Mouse (Mus musculus): Measurements from ENCODE around the gene Sst. TPM values are rescaled to one million over a fixed set of nuclear protein-coding genes. Genes with fewer than 3 reads are reported as not detected.
"Not testable (repeated sequence)": the region's sequence is repeated elsewhere in the genome, so short reads cannot be mapped to it uniquely, and the experiment has no call there.

Sst gene
- total RNA-seq (2021) = 100 to 1,000 TPM; 425 to 485 TPM

- no peak for DNase-seq (ENCODE audit: extremely low spot score in 1 of 2, low spot score in 1 of 2)
These were observed at the start of gene Sst for GRCm38 (mm10) chr16:23890636-23891035. Sst (minus strand) TSS chr16:23890958.

DNA sequence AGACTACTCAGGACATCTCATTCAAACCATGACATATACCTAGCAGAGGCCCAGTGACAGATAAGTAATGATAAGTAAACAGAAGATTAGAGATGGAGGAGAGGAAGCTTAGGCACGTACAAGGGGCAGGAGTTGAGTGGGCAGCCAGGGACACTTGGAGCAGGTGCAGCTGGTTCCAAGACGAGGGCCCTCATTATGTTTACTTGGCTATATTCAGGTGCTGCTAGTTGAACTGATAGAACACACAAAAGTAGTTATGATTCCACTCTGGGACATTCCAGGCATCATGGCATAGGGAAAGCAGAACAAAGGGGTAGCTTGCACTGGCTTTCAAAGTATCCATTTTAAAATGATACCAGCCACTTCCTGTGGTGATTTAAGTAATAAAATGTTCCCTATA lies 43.6 kb upstream of the Sst start:
- DNase-seq (ENCODE audit: extremely low spot score in 1 of 2, low spot score in 1 of 2) = no peak

DNA sequence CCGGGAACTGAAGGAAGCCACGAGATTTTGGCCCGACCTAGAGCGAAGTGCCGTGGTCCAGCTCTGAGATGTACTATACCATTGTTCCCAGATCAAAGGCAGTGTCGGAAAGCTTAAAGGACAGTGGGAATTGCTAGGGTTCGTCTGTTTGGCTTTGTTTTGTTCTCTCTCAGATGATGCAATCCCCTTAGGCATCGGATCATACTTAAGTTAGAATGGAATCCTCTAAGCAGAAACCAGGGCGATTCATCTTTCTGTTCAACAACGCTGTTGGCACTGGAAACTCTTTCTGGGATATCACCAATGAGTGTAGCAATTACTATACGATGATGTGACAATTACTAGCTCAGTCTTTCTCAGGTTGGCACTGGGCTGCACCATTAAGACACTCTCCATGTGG lies 41.5 kb upstream of the Sst start, which contains the start of gene Rtp2:
Rtp2 (minus strand) TSS at position 101 of the 400 bp plus-strand sequence.
- no peak for DNase-seq (ENCODE audit: extremely low spot score in 1 of 2, low spot score in 1 of 2)

DNA sequence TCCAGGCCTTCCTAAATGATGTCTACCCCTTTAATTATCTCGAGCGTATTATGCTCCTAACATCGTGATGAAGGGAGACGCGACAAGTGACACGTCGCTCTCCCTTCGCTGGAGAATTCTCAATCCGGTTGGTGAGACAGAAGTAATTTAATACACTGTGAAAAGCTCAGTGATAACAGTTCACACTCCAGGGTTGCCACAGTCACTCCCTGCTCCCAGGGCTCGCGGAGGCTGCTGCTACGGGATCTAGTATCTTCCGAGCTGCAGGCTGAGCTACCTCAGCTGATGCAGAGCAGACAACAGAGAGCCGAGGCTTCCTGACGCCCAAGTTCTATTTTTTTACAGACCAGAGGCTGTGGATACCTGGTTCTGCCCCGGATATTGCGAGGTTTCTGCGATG lies 40.5 kb upstream of the Sst start:
- no peak for DNase-seq (ENCODE audit: extremely low spot score in 1 of 2, low spot score in 1 of 2)

GRCm38 (mm10) chr16:23930426-23931073 lies 39.8 kb upstream of the Sst start:
- no peak for DNase-seq (ENCODE audit: extremely low spot score in 1 of 2, low spot score in 1 of 2)

DNA sequence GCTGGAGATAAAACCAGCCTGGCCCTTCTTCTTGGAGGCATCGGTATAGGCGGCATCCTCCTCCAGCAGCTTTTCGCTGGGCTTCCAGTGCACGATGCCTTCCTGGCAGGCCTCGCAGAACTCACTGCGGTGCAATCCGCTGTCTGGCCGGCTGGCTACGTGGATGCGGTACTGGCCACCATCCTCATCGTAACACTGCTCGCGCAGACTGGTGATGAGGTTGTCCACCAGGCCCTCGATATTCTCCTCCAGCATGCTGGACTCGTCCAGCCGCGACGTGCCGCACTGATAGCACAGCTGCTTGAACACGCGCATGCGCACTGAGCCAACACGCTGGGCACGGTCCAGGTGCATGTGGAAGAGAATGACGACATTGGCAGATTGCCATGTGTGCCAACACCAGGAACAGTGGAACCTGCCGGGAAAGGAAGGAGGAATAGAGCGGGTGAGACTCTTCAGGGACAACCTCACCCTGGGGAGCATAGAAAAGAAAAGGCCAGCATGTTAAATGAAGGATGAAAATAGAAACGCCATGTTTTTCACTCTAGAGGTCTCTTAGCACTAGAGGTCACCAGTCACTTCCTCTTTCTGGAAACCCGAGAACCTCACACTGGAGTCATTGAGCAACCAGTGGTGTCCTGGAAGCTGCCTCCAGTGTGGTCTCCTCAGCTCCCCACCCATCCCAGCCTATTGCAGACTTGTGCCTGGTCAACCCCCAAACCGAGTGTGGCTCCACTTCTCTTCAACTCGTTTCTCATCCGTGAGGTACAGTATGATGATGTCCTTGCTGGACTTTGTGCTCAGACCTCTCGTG lies 36.8 kb upstream of the Sst start:
- DNase-seq (ENCODE audit: extremely low spot score in 1 of 2, low spot score in 1 of 2) = no peak

DNA sequence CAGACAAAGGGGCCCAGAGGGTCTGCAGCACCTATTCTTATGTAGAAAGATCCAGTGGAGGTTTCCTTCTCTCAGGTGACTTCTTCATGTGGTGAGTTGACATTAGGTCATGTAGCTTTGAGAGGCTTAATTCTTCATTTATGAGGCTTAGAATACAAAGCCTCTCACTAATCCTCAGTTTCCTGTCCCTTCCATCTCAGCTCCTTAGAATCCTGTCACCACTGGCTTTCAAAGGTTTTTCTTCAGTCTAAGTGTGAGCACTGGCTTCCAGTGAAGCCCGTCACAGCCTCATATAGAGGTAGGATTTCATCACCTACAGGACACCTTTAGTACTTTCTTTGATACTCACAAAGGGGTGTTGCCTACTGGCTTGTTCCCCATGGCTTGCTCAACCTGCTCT lies 32.1 kb upstream of the Sst start:
- no peak for DNase-seq (ENCODE audit: extremely low spot score in 1 of 2, low spot score in 1 of 2)

GRCm38 (mm10) chr16:23921697-23922096 lies 30.9 kb upstream of the Sst start:
- DNase-seq (ENCODE audit: extremely low spot score in 1 of 2, low spot score in 1 of 2) = no peak

DNA sequence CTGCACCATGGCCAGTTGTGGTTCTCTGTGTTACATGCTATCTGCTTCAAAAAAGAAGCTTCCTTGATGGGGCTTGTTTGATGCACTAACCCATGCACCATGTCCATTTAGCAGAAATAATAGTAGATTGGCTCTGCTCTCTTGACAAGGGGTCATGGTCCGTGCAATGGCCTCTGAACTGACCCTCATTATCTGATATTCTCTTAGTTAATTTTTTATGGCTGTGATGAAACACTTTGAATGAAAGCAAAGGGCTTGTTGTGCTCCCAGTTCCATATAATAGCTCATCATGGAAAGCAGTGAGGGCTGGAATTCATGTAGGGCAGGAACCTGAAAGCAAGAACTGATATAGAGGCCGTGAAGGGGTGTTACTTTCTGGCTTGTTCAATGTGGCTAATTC lies 28.7 kb upstream of the Sst start:
- no peak for DNase-seq (ENCODE audit: extremely low spot score in 1 of 2, low spot score in 1 of 2)

DNA sequence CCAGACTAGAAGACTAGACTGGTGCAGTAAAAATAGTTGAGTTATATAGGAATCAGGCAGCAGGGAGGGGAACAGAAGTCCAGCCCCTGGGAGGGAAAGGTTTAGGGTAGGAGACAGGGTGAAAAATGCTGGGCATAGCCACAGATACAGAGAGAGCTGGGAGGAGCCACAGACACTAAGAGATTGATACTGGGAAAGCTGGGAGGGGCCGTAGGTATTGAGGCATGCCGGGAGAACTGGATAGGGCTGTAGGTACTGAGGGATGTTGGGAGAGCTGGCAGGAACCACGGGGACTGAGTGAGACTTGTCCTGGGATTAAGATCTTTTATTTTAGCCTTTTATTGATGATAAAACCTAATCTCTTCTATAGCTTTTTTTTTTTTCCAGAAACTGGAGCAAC lies 22.6 kb upstream of the Sst start:
- DNase-seq (ENCODE audit: extremely low spot score in 1 of 2, low spot score in 1 of 2) = no peak

- no peak for DNase-seq (ENCODE audit: extremely low spot score in 1 of 2, low spot score in 1 of 2)
These were observed 22.0 kb upstream of the Sst start for GRCm38 (mm10) chr16:23912741-23913140.

DNA sequence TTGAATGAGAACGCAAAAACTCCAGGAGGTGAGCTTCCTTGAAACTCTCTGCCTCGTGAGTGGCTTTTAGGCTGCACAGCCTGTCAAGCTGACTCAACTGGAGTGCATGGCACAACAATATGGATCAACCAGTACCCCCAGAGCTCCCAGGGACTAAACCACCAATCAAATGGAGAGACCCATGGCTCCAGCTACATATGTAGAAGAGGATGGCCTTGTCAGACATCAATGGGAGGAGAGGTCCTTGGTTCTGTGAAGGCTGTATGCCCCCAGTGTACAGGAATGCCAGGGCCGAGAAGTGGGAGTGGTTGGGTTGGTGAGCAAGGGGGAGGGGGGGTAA lies 18.2 kb upstream of the Sst start:
- not testable (repeated sequence) for DNase-seq (ENCODE audit: extremely low spot score in 1 of 2, low spot score in 1 of 2)

DNA sequence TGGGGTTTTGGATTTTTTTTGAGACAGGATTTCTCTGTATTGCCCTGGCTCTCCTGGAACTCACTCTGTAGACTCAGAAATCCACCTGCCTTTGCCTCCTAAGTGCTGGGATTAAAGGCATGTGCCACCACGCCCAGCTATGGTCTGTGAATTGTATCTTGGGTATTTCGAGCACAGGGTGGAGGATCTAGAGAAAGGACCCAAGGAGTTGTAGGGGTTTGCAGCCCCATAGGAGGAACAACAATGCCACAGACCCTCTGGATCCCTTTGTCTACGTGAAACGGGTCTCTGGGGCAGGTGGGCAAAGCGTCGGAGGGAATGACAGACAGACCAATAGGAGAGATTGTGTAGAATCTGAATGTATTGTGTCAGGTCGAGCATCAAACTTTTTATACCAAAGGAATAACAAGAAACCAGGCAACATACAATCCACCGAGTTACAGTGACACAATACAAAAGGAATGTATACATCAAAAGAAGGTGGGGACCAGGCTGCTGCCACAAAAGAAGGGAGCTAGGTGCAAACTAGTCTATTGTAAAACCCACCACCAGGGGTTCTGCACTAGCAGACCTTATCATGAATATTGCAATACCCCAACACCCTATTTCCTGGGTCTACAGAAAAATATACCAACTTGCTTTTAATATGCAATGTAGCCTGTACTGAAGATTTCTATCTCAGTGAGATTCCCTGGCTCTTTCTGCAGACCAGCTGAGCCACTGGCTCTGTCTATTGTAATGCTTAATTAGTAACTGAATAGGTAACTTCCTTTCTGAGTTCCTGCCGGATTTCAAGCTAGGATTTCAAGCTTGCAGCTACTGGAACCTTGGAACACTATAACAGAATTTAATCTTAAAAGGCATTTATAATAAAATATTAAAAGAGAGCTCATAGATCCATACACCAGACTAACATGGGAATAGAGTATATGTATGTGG lies 17.6 kb upstream of the Sst start:
- DNase-seq (ENCODE audit: extremely low spot score in 1 of 2, low spot score in 1 of 2) = not testable (repeated sequence)

DNA sequence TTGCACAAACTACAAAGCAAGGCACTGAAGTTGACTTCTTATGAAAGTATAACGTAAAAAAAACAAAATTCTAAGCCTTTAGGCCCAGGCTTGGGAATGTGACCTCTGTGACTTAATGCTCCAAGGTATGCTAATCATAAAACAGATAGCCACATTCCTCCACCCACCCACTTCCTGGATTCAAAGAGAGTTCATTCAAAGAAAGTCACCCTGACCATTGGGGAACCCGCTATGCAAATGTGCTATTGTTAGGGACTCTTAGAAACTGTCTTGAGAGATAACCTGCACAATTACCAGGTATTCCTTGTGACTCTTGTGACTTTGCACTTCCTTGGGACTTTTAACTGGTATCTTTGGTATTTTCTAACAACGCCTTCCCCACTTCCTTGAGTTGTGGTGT lies 15.8 kb upstream of the Sst start:
- not testable (repeated sequence) for DNase-seq (ENCODE audit: extremely low spot score in 1 of 2, low spot score in 1 of 2)

GRCm38 (mm10) chr16:23901411-23901810 lies 10.7 kb upstream of the Sst start:
- no peak for DNase-seq (ENCODE audit: extremely low spot score in 1 of 2, low spot score in 1 of 2)

DNA sequence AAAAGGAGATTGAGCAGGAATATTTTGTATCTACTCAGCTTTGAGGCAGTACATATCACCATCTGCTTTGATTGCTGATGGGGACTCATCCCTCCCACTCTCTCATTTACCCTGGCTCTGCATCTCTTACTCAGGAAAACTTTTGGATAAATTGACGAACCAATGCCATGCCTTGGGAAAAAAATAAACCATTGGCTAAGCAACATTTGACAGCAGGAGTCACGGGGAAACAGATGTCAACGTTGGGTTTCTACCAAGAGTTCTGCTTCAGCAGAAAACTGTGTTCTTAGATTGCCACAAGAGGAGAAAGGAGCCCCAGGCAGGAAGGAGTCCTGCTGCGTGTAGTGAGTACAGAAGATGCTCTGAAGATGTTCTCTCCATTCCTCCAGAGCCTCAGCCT lies 9.3 kb upstream of the Sst start:
- peak in 1 of 2 experiments; percentile 37 for DNase-seq (ENCODE audit: extremely low spot score in 1 of 2, low spot score in 1 of 2)

DNA sequence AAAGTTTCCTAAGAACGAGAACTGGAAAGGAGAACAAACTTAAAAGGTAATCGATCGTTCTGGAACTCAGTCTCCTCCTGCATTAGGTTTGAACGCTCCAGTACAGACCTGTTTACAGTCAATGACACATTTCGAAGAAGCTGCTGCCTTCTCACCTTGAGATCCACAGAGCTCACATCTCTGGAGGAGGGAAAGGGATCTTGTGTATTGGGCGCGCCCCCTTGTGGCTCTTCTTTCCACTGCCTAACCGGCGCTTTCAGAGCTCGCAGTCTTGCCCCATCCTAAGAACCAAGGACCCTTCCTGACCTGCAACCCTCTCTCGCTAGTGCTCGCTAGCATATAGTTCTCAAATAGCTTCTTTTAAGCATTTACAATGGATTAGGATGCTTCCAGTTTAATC lies 8.1 kb upstream of the Sst start:
- peak; percentile 64 to 90 for DNase-seq (ENCODE audit: extremely low spot score in 1 of 2, low spot score in 1 of 2)

- peak; percentile 42 to 71 for DNase-seq (ENCODE audit: extremely low spot score in 1 of 2, low spot score in 1 of 2)
These were observed 7.3 kb upstream of the Sst start for GRCm38 (mm10) chr16:23897984-23898586.

- DNase-seq (ENCODE audit: extremely low spot score in 1 of 2, low spot score in 1 of 2) = no peak
These were observed 6.7 kb upstream of the Sst start for GRCm38 (mm10) chr16:23897486-23897885.

GRCm38 (mm10) chr16:23895135-23895534 lies 4.4 kb upstream of the Sst start:
- no peak for DNase-seq (ENCODE audit: extremely low spot score in 1 of 2, low spot score in 1 of 2)

- DNase-seq (ENCODE audit: extremely low spot score in 1 of 2, low spot score in 1 of 2) = no peak
These were observed 607 bp downstream of the Sst start for GRCm38 (mm10) chr16:23890151-23890550.

Data from layer of hippocampus, postnatal 25 days (tissue).